Mouse (Mus musculus): ENCODE data around the gene Gm9040. TPM values are rescaled to one million over a fixed set of nuclear protein-coding genes. Genes with fewer than 3 reads are reported as not detected.
"Not testable (repeated sequence)": the region's sequence is repeated elsewhere in the genome, so short reads cannot be mapped to it uniquely, and the experiment has no call there.

Gm9040 gene
- total and polyA plus RNA-seq, 3 experiments: not detected

DNA sequence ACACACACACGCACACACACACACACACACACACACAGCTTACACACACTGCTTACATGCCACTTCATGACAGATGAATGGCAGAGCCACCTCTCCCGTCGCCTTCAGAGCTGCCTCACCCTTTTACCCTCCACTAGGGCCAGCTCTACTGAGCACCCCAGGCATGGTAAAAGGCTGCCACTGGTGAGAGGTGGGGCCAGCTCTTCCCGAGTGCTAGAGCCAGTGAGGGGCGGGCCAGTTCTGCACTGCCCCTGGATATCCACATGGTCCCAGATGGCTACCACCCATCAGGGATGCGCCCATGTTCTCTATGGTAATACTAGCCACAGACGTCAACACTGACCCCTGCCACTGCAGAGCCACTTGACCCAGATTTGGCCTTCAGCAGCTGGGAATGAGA lies 44.2 kb downstream of the Gm9040 start:
- H3K79me2 ChIP-seq (ENCODE audit: control insufficient read depth, insufficient read depth, low read length, poor library complexity); H3K4me1 ChIP-seq (ENCODE audit: control insufficient read depth in 1 of 2, insufficient read depth in 2 of 2, low read length in 2 of 2); H3K4me3 ChIP-seq (ENCODE audit: control insufficient read depth in 1 of 2, insufficient read depth in 1 of 2, low read depth in 2 of 2, low read length in 2 of 2); H3K9me3 ChIP-seq (replicated peaks; ENCODE audit: insufficient read depth, low read length); DNase-seq (ENCODE audit: low read depth, low spot score); H3K36me3 ChIP-seq (ENCODE audit: control insufficient read depth in 1 of 2, insufficient read depth in 2 of 2, low read length in 2 of 2); H3K27ac ChIP-seq (ENCODE audit: control insufficient read depth, low read depth, low read length); H3K27me3 ChIP-seq (ENCODE audit: control insufficient read depth in 1 of 2, insufficient read depth in 2 of 2, low read length in 2 of 2); H3K9ac ChIP-seq (ENCODE audit: control insufficient read depth, low read depth, low read length, poor library complexity, severe bottlenecking): not testable (repeated sequence)

DNA sequence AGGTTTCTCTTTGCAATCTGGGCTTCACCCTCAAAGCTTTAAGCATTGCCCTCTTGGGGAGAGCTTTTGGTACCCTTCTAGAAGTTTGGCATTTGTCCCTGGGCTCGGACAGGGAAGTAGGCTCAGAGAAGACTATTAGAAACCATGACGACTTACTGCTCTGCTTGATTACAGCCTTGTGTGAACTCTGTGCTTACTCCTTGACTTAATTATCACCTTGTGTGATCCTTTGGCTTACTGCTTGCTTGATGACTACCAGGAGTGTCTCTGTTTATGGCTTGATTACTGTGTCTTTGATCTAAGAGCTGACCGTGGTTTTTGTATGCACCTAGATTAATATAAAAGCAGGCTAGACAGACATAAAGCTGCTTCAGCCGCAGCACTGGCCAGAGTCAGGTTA lies 48.7 kb downstream of the Gm9040 start:
- H3K4me3 ChIP-seq (ENCODE audit: control insufficient read depth in 1 of 2, insufficient read depth in 1 of 2, low read depth in 2 of 2, low read length in 2 of 2); H3K36me3 ChIP-seq (ENCODE audit: control insufficient read depth in 1 of 2, insufficient read depth in 2 of 2, low read length in 2 of 2); H3K79me2 ChIP-seq (ENCODE audit: control insufficient read depth, insufficient read depth, low read length, poor library complexity); H3K9me3 ChIP-seq (replicated peaks; ENCODE audit: insufficient read depth, low read length); H3K4me1 ChIP-seq (ENCODE audit: control insufficient read depth in 1 of 2, insufficient read depth in 2 of 2, low read length in 2 of 2); DNase-seq (ENCODE audit: low read depth, low spot score); H3K27me3 ChIP-seq (ENCODE audit: control insufficient read depth in 1 of 2, insufficient read depth in 2 of 2, low read length in 2 of 2); H3K27ac ChIP-seq (ENCODE audit: control insufficient read depth, low read depth, low read length); H3K9ac ChIP-seq (ENCODE audit: control insufficient read depth, low read depth, low read length, poor library complexity, severe bottlenecking): not testable (repeated sequence)

Other genes with a start within 250 kb of the Gm9040 start
- 27.9 and 28.0 TPM in 2 replicates for gene Mdm1, start 185.2 kb downstream of the Gm9040 start, total RNA-seq (2012; rRNA removed)
- 10 to 100 TPM in 1 of 2 experiments, not detected in 1; 44.5 TPM for gene Mdm1, start 185.2 kb downstream of the Gm9040 start, polyA plus RNA-seq (2012; ENCODE audit: insufficient read depth in 1 of 2, insufficient read length in 2 of 2, low read depth in 1 of 2, low replicate concordance in 2 of 2, missing spikeins in 1 of 2)
- not detected in 2 replicates for gene Il22, start 122.0 kb downstream of the Gm9040 start, total RNA-seq (2012; rRNA removed)
- gene Il22, start 122.0 kb downstream of the Gm9040 start, polyA plus RNA-seq (2012; ENCODE audit: insufficient read depth in 1 of 2, insufficient read length in 2 of 2, low read depth in 1 of 2, low replicate concordance in 2 of 2, missing spikeins in 1 of 2): not detected
- gene Gm32717, start 86.2 kb downstream of the Gm9040 start, total RNA-seq (2012; rRNA removed): 0.12 TPM in 1 of 2 replicates, not detected in the other
- gene Gm32717, start 86.2 kb downstream of the Gm9040 start, polyA plus RNA-seq (2012; ENCODE audit: insufficient read depth in 1 of 2, insufficient read length in 2 of 2, low read depth in 1 of 2, low replicate concordance in 2 of 2, missing spikeins in 1 of 2): under 1 TPM in 1 of 2 experiments, not detected in 1; 0.04 TPM
- 0.12 TPM in 1 of 2 replicates, not detected in the other for gene Gm32802, start 68.3 kb downstream of the Gm9040 start, total RNA-seq (2012; rRNA removed)
- gene Gm32802, start 68.3 kb downstream of the Gm9040 start, polyA plus RNA-seq (2012; ENCODE audit: insufficient read depth in 1 of 2, insufficient read length in 2 of 2, low read depth in 1 of 2, low replicate concordance in 2 of 2, missing spikeins in 1 of 2): under 1 TPM in 1 of 2 experiments, not detected in 1; 0.04 TPM
- gene Iltifb, start 31.9 kb downstream of the Gm9040 start, total RNA-seq (2012; rRNA removed): not detected in 2 replicates
- gene Iltifb, start 31.9 kb downstream of the Gm9040 start, polyA plus RNA-seq (2012; ENCODE audit: insufficient read depth in 1 of 2, insufficient read length in 2 of 2, low read depth in 1 of 2, low replicate concordance in 2 of 2, missing spikeins in 1 of 2): not detected
- not detected in 2 replicates for gene Gm9044, start 5.4 kb upstream of the Gm9040 start, total RNA-seq (2012; rRNA removed)
- gene Gm9044, start 5.4 kb upstream of the Gm9040 start, polyA plus RNA-seq (2012; ENCODE audit: insufficient read depth in 1 of 2, insufficient read length in 2 of 2, low read depth in 1 of 2, low replicate concordance in 2 of 2, missing spikeins in 1 of 2): not detected
- 0.29 and 0.31 TPM in 2 replicates for gene Gm9045, start 10.9 kb upstream of the Gm9040 start, total RNA-seq (2012; rRNA removed)
- under 1 TPM in 1 of 2 experiments, not detected in 1; 0.07 TPM for gene Gm9045, start 10.9 kb upstream of the Gm9040 start, polyA plus RNA-seq (2012; ENCODE audit: insufficient read depth in 1 of 2, insufficient read length in 2 of 2, low read depth in 1 of 2, low replicate concordance in 2 of 2, missing spikeins in 1 of 2)
- gene Gm9046, start 16.3 kb upstream of the Gm9040 start, total RNA-seq (2012; rRNA removed): not detected in 2 replicates
- not detected for gene Gm9046, start 16.3 kb upstream of the Gm9040 start, polyA plus RNA-seq (2012; ENCODE audit: insufficient read depth in 1 of 2, insufficient read length in 2 of 2, low read depth in 1 of 2, low replicate concordance in 2 of 2, missing spikeins in 1 of 2)
- gene Gm9048, start 21.7 kb upstream of the Gm9040 start, total RNA-seq (2012; rRNA removed): not detected in 2 replicates
- gene Gm9048, start 21.7 kb upstream of the Gm9040 start, polyA plus RNA-seq (2012; ENCODE audit: insufficient read depth in 1 of 2, insufficient read length in 2 of 2, low read depth in 1 of 2, low replicate concordance in 2 of 2, missing spikeins in 1 of 2): not detected
- gene Gm9049, start 27.1 kb upstream of the Gm9040 start, total RNA-seq (2012; rRNA removed): 0.29 and 0.31 TPM in 2 replicates
- under 1 TPM in 1 of 2 experiments, not detected in 1; 0.07 TPM for gene Gm9049, start 27.1 kb upstream of the Gm9040 start, polyA plus RNA-seq (2012; ENCODE audit: insufficient read depth in 1 of 2, insufficient read length in 2 of 2, low read depth in 1 of 2, low replicate concordance in 2 of 2, missing spikeins in 1 of 2)
- not detected in 2 replicates for gene Ifng, start 114.1 kb upstream of the Gm9040 start, total RNA-seq (2012; rRNA removed)
- not detected for gene Ifng, start 114.1 kb upstream of the Gm9040 start, polyA plus RNA-seq (2012; ENCODE audit: insufficient read depth in 1 of 2, insufficient read length in 2 of 2, low read depth in 1 of 2, low replicate concordance in 2 of 2, missing spikeins in 1 of 2)